Mouse (Mus musculus) small intestine, adult 2 months (tissue): Measurements from ENCODE around the gene Gm20388.
"Not testable (repeated sequence)": the region's sequence is repeated elsewhere in the genome, so short reads cannot be mapped to it uniquely, and the experiment has no call there.

ENCODE experiments used
- CTCF ChIP-seq: fragments of 200-500 bp; IDR thresholded peaks from 2 replicates; pipeline ENCODE4 v1.5.1; 2012; ENCODE audit warnings: low read depth, mild to moderate bottlenecking, control low read depth, inconsistent platforms, low read length, moderate library complexity, mixed read lengths; ENCODE audit not compliant: insufficient replicate concordance, insufficient read length; ENCODE audit errors: extremely low read depth
- POLR2A ChIP-seq: fragments of 200-500 bp; IDR thresholded peaks from 2 replicates; pipeline ENCODE4 v1.6.1; 2012; ENCODE audit warnings: low read depth, mild to moderate bottlenecking, control low read depth, inconsistent platforms, low read length, moderate library complexity

GRCm38 (mm10) chr8:123282994-123283393 lies 3372.4 kb downstream of the Gm20388 start:
- TF ChIP-seq CTCF, POLR2A: not testable (repeated sequence)
